Mouse (Mus musculus): ENCODE data around the gene Gm16253.
A peak's percentile ranks its signal among the peaks of the same experiment; 100 is the strongest.

Gene Gm16253

GRCm38 (mm10) chr3:96576690-96577541, at the start of gene Gm16253:
Gene Gm16253 (plus strand): TSS chr3:96576984.
- peak; percentile 86 to 87 for DNase-seq

- DNase-seq = no peak
Observed at GRCm38 (mm10) chr3:96528506-96528905, 48.3 kb upstream of the Gm16253 start.

GRCm38 (mm10) chr3:96532050-96532449, 44.7 kb upstream of the Gm16253 start:
- DNase-seq = no peak

GRCm38 (mm10) chr3:96534300-96534699, 42.5 kb upstream of the Gm16253 start:
- no peak for DNase-seq

- DNase-seq = no peak
Observed at GRCm38 (mm10) chr3:96539316-96539715, 37.5 kb upstream of the Gm16253 start.

- DNase-seq = no peak
Observed at GRCm38 (mm10) chr3:96540740-96541139, 36.0 kb upstream of the Gm16253 start.

- no peak for DNase-seq
Observed at GRCm38 (mm10) chr3:96541328-96542078, 35.3 kb upstream of the Gm16253 start.

- DNase-seq = no peak
Observed at GRCm38 (mm10) chr3:96542554-96542953, 34.2 kb upstream of the Gm16253 start.

- no peak for DNase-seq
Observed at GRCm38 (mm10) chr3:96543345-96543744, 33.4 kb upstream of the Gm16253 start.

GRCm38 (mm10) chr3:96545565-96545964, 31.2 kb upstream of the Gm16253 start:
- no peak for DNase-seq

- DNase-seq = no peak
Observed at GRCm38 (mm10) chr3:96546880-96547279, 29.9 kb upstream of the Gm16253 start.

GRCm38 (mm10) chr3:96547389-96547960, 29.3 kb upstream of the Gm16253 start:
- peak; percentile 88 to 90 for DNase-seq

- no peak for DNase-seq
Observed at GRCm38 (mm10) chr3:96548824-96549223, 28.0 kb upstream of the Gm16253 start.

GRCm38 (mm10) chr3:96549346-96549745, 27.4 kb upstream of the Gm16253 start:
- DNase-seq = no peak

- peak; percentile 65 to 72 for DNase-seq
Observed at GRCm38 (mm10) chr3:96551203-96551602, 25.6 kb upstream of the Gm16253 start.

- DNase-seq = no peak
Observed at GRCm38 (mm10) chr3:96551890-96552289, 24.9 kb upstream of the Gm16253 start.

- DNase-seq = no peak
Observed at GRCm38 (mm10) chr3:96553601-96554000, 23.2 kb upstream of the Gm16253 start.

GRCm38 (mm10) chr3:96554251-96554650, 22.5 kb upstream of the Gm16253 start:
- no peak for DNase-seq

- DNase-seq = no peak
Observed at GRCm38 (mm10) chr3:96555041-96555596, 21.7 kb upstream of the Gm16253 start.

- DNase-seq = no peak
Observed at GRCm38 (mm10) chr3:96555999-96556614, 20.7 kb upstream of the Gm16253 start.

GRCm38 (mm10) chr3:96556651-96557635, 19.8 kb upstream of the Gm16253 start:
- DNase-seq = peak in 1 of 2 experiments; percentile 64

All from B cell, adult 2 months (primary cell).